Mouse (Mus musculus) bone marrow, adult 2 months (tissue): ENCODE data around the gene Stim2. TPM values are rescaled to one million over a fixed set of nuclear protein-coding genes. Genes with fewer than 3 reads are reported as not detected.

Source experiments
- H3K27ac ChIP-seq: fragments of 200-500 bp; 2 replicates; pipeline ENCODE4 v1.5.1; 2012; ENCODE audit warnings: low read depth, mild to moderate bottlenecking, control low read depth, inconsistent platforms, low read length; ENCODE audit not compliant: control insufficient read depth, poor library complexity, insufficient read depth
- H3K4me1 ChIP-seq: fragments of 200-500 bp; 2 replicates; pipeline ENCODE4 v1.6.1; 2011; ENCODE audit warnings: low read length; ENCODE audit not compliant: control insufficient read depth, insufficient read depth
- H3K4me3 ChIP-seq: fragments of 200-500 bp; replicated peaks from 2 replicates; pipeline ENCODE3; 2011; ENCODE audit warnings: mild to moderate bottlenecking, low read depth, low read length, control low read depth; ENCODE audit not compliant: control insufficient read depth
- CTCF ChIP-seq: fragments of 200-500 bp; IDR thresholded peaks from 2 replicates; pipeline ENCODE4 v1.5.1; 2011; ENCODE audit warnings: low read length, control low read depth; ENCODE audit not compliant: control insufficient read depth, insufficient read depth
- POLR2A ChIP-seq: fragments of 200-500 bp; IDR thresholded peaks from 2 replicates; pipeline ENCODE4 v1.6.1; 2011; ENCODE audit warnings: low read depth, mild to moderate bottlenecking, control low read depth, low read length, borderline replicate concordance; ENCODE audit not compliant: control insufficient read depth
- WGBS: fragments of 180-500 bp; shearing (Covaris S2); methylation state at CpG from one replicate; pipeline ENCODE4 v1.1.7; 2018; 5-methylcytosine and 5-hydroxymethylcytosine counted together
- polyA plus RNA-seq: library from polyadenylated mRNA; stranded (reverse); fragments of >200 nt; gene quantifications from 2 replicates; pipeline ENCODE4 v1.2.4, GENCODE M21; 2011; ENCODE audit warnings: low replicate concordance; ENCODE audit not compliant: missing spikeins, insufficient read depth, insufficient read length

Stim2 gene
- polyA plus RNA-seq, 1 experiment: 19.1 TPM

DNA sequence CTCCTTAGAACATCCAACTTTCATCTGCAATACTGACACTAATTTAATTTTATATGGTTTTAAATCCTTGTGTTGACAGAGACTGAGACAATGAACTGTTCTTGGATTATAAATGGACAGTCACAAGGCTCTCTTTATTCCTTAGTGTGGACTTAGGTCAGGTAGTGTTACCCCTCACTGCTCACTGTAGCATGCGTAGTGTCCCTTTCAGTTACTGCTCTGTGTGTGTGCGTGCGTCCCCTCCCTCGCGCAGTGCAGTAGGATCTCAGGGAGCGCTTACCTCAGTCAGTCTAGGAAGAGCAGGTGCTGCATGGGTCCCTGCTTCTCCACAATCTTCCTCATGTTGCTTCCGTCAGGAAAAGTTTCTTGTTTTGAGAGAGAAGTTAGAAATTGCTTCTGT lies 43.7 kb downstream of the Stim2 start:
- TF ChIP-seq CTCF: no peak
- TF ChIP-seq POLR2A: no peak
- WGBS: 90% methylated on average over 7 of the region's 7 CpGs
- Histone ChIP-seq H3K27ac (no peak overlapping the region), H3K4me1 (peaks cover 11% of the 10 kb centered on the region), H3K4me3 (no peak overlapping the region)

DNA sequence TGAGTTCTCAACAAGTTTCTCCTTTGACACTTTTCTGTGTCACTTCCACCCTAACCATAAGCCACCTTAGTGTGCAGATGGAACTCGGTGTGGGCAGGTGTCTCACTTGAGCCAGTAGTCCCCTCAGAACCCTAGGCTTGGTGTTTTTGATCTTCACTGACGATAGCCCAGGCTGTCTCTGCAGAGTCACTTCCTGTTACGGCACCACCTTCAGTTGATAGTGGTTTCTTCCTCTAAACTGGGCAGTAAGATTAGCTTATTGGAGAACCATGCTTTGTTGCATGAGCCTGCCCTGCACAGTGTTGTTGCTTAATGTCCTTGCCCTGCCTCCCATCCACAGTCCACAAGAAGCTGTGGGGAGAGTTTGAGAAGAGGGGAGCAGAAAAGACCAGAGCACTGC lies 47.2 kb downstream of the Stim2 start:
- Histone ChIP-seq H3K4me3 (no peak overlapping the region), H3K27ac (peak overlapping the region; percentile 47; the same call in 1 of the 2 replicates), H3K4me1 (peaks cover 7% of the 10 kb centered on the region; the same call in 1 of the 2 replicates)
- 2% methylated on average over 3 of the region's 3 CpGs for WGBS
- TF ChIP-seq CTCF: no peak
- TF ChIP-seq POLR2A: no peak

DNA sequence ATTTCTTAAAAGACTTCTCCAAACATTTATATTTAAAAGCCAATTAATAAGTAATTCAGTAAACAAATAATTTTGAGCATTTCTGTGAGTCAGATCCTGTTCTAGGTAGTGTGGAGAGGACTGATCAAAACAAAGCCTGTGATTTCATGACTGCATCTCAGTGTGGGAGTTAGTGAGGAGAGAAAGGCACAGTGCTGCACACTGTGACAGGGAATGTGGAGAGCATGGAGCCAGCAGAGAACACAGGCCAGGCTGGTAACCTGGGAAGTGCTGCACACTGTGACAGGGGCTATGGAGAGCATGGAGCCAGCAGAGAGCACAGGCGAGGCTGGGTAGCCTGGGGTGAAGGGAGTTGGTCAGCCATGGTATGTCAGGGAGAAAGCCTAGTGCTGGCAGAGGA lies 48.1 kb downstream of the Stim2 start:
- no peak for TF ChIP-seq CTCF
- no peak for TF ChIP-seq POLR2A
- Histone ChIP-seq H3K4me1 (peaks cover 6% of the 10 kb centered on the region; the same call in 1 of the 2 replicates), H3K27ac (peak overlapping the region; percentile 46), H3K4me3 (no peak overlapping the region)
- WGBS: 57% methylated on average over 1 of the region's 1 CpGs

DNA sequence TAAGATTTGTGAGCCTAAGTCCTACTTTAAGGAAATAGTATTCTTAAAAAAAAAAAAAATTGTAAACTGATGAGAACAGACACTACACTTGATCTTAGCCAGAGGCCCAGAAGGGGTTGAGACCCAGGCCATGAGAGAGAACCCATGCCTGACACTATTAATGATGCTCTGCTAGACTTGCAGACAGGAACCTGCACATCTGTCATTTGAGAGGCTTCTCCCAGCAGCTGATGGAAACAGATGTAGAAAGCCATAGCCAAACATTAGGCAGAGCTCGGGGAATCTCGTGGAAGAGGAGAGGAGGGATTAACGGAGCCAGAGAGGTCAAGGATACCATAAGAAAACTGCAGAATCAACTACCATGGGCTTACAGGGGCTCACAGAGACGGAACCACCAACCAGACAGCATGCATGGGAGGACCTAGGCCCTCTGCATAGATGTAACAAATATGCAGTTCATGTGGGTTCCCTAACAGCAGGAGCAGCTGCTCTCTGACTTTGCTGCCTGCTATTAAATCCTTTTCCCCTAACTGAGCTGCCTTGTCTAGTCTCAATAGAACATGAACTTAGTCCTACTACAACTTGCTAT lies 50.9 kb downstream of the Stim2 start:
- Histone ChIP-seq H3K4me3 (no peak overlapping the region), H3K27ac (peak overlapping the region; percentile 31; the same call in 1 of the 2 replicates), H3K4me1 (peaks cover 9% of the 10 kb centered on the region; the same call in 1 of the 2 replicates)
- TF ChIP-seq CTCF: no peak
- 84% methylated on average over 4 of the region's 4 CpGs for WGBS

DNA sequence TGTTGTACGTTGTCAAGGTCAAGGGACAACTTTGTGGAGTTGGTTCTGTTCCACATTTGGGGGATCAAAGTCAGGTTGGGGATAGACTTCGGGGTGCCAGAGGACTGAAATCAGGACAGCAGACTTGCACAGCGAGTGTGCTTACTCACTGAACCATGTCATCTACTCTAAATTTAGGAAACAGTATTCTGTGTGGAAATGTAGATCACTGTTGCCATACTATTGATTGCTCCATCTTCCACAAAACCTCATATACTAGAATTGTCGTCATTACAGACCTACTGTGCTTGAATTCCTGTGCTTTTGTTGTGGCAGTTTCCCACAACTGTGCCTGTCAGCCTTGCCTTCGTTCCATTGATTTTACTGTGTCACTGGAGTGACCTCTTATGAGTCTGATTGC lies 51.6 kb downstream of the Stim2 start:
- Histone ChIP-seq H3K27ac (peak overlapping the region; percentile 31; the same call in 1 of the 2 replicates), H3K4me1 (peaks cover 7% of the 10 kb centered on the region; the same call in 1 of the 2 replicates), H3K4me3 (no peak overlapping the region)
- 50% methylated on average over 5 of the region's 5 CpGs for WGBS
- TF ChIP-seq CTCF (no peak), POLR2A (no peak)

DNA sequence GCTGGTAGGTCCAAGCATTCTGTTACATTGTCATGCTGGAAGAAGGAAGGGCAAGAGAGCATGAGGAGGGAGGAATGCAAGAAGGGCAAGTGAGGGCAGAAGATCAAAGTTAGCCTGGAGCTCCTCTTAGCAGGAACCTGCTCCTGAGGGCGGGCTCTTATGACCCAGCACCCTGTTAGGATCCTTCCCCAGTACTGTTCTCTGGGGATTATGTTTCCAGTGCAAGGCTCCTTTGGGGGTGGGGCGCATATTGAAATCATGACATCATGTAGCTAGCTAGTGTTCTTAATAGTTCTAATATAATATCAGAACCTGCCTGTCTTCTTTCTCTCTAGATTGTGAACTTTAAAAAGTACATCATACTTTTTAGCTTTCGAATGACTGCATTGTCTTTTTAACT lies 52.8 kb downstream of the Stim2 start:
- no peak overlapping the region for H3K4me3 ChIP-seq
- WGBS: 92% methylated on average over 3 of the region's 3 CpGs
- peaks cover 6% of the 10 kb centered on the region; the same call in 1 of the 2 replicates for H3K4me1 ChIP-seq
- no peak for TF ChIP-seq POLR2A
- no peak for TF ChIP-seq CTCF
- no peak overlapping the region for H3K27ac ChIP-seq

DNA sequence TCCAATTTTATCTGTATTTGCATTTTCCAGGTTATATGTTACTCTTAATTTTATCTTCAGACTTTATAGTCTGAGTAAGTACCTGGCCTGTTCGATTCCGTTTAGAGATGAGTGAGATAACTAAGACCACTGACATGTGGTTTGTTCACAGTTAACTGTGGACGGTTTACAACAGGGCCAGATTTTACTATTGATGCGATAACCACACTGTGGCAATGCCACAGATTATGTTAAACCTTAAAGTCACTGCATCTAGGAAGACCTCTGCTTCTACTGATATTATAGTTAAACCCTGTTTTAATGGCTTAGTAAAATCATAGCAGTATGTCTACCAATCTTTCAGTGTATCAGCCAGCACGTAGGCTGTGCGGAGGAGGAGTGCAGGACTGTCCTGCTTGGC lies 53.9 kb downstream of the Stim2 start:
- H3K4me3 ChIP-seq: no peak overlapping the region
- TF ChIP-seq POLR2A (no peak), CTCF (no peak)
- peaks cover 3% of the 10 kb centered on the region; the same call in 1 of the 2 replicates for H3K4me1 ChIP-seq
- WGBS: 55% methylated on average over 6 of the region's 6 CpGs
- no peak overlapping the region for H3K27ac ChIP-seq

DNA sequence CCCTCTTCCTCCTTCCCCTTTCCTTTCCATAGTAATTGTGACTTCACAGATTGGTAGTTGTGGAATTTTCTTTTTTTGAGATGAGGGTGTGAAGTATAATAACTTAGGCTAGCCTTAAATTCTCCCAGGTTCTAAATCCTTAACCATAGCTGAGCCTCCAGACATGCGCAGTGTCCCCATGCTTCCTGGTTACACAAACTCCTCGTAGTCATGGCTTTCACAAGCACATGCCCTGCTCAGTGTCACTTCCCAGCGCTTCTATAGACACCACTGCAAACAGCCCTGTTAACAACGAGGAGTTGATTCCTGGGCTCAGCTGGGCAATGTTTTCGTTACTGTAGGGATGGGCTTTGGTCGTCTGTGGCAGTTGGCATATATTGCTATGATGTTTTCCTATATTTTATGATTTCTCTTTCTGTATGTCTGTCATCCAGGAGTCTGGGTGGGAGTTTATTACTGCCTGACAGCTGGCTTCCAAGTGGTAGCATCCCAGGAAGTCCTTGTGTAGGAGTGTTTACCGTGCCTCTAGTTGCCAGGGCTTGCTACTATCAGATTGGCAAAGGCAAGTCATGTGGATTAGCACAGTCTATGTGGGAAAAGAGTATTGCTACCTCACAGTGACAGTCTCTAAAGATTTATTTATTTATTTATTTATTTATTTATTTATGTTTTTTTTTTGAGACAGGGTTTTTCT lies 55.5 kb downstream of the Stim2 start:
- TF ChIP-seq POLR2A (no peak), CTCF (no peak)
- no peak overlapping the region for H3K4me3 ChIP-seq
- WGBS: 58% methylated on average over 7 of the region's 7 CpGs
- H3K4me1 ChIP-seq: peaks cover 3% of the 10 kb centered on the region; the same call in 1 of the 2 replicates
- H3K27ac ChIP-seq: no peak overlapping the region
